Mouse (Mus musculus): ENCODE data around the gene Lcn4.

Lcn4 gene

DNA sequence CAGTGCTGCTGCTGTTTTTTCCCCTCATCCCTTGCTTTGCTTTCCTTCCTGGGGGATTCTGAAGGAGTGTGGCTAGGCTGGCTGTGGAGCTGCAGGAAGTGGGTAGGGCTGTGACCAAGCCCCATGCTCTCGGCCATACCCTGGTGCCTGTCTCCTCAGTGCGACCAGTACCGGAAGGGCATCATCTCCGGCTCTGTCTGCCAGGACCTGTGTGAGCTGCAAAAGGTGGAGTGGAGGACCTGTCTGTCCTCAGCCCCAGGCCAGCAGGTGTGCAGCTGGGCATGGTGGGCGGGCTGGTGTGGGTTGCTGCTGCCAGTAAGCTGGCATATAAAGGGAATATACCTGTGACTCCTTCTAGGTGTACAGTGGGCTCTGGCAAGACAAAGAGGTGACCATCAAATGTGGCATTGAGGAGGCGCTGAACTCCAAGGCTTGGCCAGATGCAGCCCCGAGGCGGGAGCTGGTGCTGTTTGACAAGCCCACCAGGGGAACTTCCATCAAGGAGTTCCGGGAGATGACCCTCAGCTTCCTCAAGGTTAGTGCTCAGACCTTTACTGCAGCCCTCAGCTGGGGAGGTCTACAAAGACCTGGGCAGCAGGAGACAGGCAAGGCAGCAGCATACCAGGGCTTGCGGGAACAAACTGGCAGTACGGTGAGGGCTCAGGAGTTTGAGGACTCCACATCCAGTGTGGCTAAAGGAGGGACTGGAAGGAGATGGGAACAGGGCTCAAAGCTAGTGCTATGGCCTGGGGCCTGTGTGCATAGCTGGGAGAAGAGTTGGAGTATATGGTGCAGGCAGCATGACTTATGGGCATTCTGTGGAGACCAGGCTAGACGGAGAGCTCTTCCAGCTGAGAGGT lies 36.2 kb downstream of the Lcn4 start:
- DNase-seq (ENCODE audit: low spot score): no peak

DNA sequence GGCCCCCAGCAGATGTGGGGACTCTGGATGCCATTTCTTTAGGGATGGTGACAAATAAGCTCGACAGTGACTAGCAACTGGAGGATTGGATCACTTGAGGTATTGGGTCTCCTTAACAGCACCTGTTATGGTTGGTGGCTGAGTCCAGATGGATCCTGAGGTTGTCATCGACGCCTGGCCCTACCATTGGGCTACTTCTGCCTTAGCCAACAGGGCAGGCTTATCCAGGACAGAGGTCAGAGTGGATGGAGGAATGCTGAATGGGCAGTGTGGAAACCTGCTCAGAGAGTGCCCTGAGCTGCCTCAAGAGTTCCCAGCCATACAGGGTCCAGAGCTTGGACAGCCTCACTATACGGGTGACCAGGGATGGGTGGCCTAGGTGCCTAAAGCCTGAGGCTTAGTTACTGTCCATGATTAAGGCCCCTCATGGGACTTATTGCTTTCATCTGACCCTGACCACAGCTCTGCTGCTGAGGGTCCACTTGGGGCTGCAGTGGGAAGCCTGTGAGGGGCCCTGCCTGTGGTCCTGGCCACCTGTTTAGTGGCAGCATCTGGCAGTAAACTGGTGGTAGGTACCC lies 37.0 kb downstream of the Lcn4 start:
- DNase-seq (ENCODE audit: low spot score): no peak

GRCm38 (mm10) chr2:26632541-26633395 lies 38.3 kb downstream of the Lcn4 start:
- no peak for DNase-seq (ENCODE audit: low spot score)

DNA sequence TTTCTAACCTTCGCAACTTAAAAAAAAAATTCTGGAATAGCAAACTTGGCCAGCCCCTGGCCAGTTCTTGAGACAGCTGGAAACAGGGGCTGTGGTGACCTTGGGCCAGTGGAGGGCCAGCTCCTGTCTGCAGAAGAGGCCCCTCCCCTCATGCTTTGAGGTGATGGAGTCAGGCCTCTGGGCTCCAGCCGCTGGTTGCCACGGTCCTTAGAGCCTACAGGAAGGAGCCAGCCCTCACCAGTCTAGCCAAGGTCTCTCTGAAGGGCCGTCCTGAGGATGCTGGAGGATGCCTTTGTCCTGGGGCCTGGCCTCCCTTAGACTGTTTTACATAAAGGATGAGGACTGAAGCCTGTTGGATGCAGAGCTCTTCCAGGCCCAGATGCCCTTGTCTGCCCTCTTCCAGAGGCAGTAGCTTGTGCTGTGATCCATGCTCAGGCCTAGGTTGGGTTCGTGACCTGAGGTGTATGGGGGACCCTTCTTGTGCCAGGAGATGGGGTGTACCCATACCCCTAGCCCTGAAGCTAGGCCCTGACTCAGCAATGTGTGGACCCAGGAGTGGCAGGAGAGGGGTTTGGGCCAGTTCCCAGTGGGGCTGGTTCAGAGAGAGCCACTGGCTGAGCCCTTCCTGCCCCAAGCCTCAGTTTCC lies 42.2 kb downstream of the Lcn4 start:
- no peak for DNase-seq (ENCODE audit: low spot score)

GRCm38 (mm10) chr2:26627921-26628739 lies 43.0 kb downstream of the Lcn4 start, which contains the start of gene Fam69b:
Fam69b (plus strand) TSS chr2:26628457.
- no peak for DNase-seq (ENCODE audit: low spot score)

DNA sequence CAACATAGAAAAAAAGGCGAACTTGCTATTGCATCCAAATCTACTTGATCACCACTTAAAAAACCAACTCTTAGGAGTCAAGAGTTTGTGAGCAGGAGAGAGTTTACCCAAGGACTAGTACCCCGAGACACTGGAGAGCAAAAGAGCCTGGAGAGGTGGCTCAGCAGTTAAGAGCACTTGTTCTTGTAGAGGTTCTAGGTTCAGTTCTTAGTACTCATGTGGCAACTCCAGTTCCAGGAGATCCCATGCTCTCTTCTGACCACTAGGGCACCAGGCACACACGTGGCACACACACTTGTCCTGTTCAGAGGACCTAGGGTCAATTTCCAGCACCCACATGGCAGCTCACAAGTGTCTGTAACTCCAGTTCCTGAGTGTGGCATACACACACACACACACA lies 45.0 kb downstream of the Lcn4 start:
- no peak for DNase-seq (ENCODE audit: low spot score)

DNA sequence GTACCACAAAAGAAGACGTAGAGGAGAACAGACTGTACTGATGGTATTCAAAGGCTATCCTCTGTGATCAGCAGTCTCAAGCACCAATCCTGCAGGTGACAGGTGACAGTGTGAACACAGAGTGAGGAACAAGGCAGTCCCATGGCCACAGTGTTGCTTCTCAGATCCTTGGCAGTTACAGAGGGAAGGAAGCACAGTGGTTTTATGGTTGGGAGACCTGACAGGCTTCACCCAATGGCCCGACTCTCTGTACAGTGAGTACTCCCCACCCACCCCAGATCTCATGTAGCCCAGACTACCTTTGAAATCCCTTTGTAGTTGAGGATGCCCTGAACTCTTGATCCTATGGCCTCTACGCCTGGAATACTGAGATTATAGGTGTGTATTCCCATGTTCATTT lies 45.7 kb downstream of the Lcn4 start:
- DNase-seq (ENCODE audit: low spot score): no peak

DNA sequence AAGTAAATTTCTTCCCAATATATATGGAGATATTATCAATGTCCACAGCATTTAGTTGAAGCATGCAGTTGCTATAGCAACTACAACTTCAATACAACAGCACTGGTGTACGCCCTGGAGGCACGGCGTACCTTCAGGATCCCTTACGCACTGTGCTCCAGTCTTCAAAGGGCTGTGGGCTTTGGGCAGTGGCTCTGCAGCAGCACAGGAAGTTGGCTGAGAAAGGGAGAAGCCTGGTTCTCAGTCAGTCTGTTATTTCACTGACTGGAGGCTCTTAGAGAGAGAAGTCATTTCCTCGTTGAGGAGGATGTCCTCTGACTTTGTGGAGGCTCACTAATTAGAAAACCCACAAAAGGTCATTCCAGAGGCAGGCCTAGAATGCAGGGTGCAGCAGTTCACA lies 48.1 kb downstream of the Lcn4 start:
- DNase-seq (ENCODE audit: low spot score): no peak

DNA sequence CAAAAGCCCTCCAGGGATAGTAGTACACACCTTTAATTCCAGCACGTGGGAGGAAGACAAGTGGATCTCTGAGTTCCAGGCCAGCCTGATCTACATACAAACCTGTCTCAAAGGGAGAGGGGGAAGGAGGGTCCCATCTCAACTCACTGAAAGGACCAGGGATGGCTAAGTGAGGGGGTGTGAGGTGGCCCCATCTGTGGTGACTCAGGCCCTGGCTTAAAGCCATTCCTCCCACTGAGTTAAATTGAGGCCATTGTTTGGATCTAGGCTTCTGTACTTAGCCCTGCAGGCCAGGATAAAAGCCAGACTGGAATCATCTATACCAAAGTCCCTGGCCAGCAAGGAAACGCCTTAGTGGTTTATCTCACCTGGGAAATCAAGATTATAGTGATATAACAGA lies 49.8 kb downstream of the Lcn4 start:
- no peak for DNase-seq (ENCODE audit: low spot score)

DNA sequence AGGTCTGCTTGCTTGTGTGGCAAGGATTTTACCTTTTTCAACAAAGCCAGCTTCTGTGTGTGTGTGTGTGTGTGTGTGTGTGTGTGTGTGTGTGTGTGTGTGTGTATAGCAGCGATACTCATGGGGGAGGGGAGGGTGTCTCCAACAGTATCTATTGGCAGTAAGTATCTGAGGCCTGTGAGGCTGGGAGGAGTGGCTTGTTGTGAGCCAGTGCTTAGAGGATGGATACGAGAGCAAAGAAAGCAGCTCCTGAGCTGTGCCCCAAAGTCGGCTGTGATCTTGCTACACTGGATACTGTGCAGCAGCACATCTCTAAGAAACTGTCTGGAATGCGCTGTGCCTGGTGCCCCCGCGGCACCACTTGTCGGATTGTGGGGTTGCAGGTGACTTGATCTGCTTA lies 53.2 kb downstream of the Lcn4 start:
- no peak for DNase-seq (ENCODE audit: low spot score)

All from ovary, postnatal 10 days (tissue).